In the genomic region with DNA sequence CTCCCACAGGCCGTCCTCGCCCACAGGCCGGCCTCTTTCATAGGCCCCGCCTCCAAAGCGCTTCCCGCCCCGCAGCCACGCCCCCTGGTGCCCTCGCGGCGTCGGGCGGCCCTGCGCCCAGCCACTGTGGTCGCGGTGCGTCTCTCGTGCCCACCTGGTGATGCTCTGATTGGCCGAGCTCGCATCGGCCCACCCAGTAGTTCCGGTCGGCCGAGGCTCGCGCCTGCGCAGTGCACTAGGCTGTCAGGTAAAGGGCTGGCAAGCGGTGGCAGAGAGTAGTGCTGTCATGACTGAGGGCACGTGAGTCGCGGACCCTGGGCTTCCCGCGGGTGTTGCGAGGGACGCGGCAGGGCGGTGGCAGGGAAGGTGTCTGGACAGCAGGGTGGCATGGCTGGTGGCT, we compare ENCODE assay signal across 8 mouse cellular contexts. TPM values are rescaled to one million over a fixed set of nuclear protein-coding genes. Genes with fewer than 3 reads are reported as not detected.
DNase-seq lines count a peak whose midpoint lies in the region; ATAC-seq lines count a peak whose summit lies in the region.

Lss (plus strand) TSS at position 214 of the 400 bp plus-strand sequence.

- H3K36me3 ChIP-seq in forebrain, embryonic 14.5 days (ENCODE audit: control insufficient read depth, insufficient read depth, low read length): peaks cover 25% of the 10 kb centered on the region
- H3K36me3 ChIP-seq in neural tube, embryonic 15.5 days: peaks cover 22% of the 10 kb centered on the region

- H3K4me1 ChIP-seq in forebrain, embryonic 14.5 days (ENCODE audit: control insufficient read depth, insufficient read depth, low read length): peaks cover 4% of the 10 kb centered on the region; the same call in 1 of the 2 replicates
- peaks cover 37% of the 10 kb centered on the region for H3K4me1 ChIP-seq in neural tube, embryonic 15.5 days

- H3K27me3 ChIP-seq in forebrain, embryonic 14.5 days (replicated peaks; ENCODE audit: control insufficient read depth, insufficient read depth, low read length): no peaks in the 10 kb centered on the region
- H3K27me3 ChIP-seq in neural tube, embryonic 15.5 days (replicated peaks): no peaks in the 10 kb centered on the region

- peak within 1 kb of the TSS; percentile 79 for H3K9ac ChIP-seq in forebrain, embryonic 14.5 days (ENCODE audit: low read length)
- H3K9ac ChIP-seq in neural tube, embryonic 15.5 days (replicated peaks): peak within 1 kb of the TSS; percentile 75

- DNase-seq in ES-CJ7 (ENCODE audit: low read depth, low spot score): peak; percentile 98
- peak; percentile 98 for DNase-seq in cerebellum, adult 11 months
- DNase-seq in forebrain, embryonic 14.5 days (ENCODE audit: low spot score): peak; percentile 98
- peak; percentile 91 to 95 for DNase-seq in heart, postnatal 14 days
- peak; percentile 97 for DNase-seq in layer of hippocampus, adult 11-12 months (ENCODE audit: low spot score)
- peak; percentile 96 to 97 for DNase-seq in lung, adult 18-20 months
- peak; percentile 98 for DNase-seq in testis, postnatal 14 days (ENCODE audit: low spot score)

- peak within 1 kb of the TSS; percentile 69 for H3K4me3 ChIP-seq in forebrain, embryonic 14.5 days (ENCODE audit: low read depth, low read length)
- peak within 1 kb of the TSS; percentile 84 for H3K4me3 ChIP-seq in neural tube, embryonic 15.5 days (replicated peaks)

- peak within 1 kb of the TSS; percentile 82 for H3K27ac ChIP-seq in forebrain, embryonic 14.5 days (ENCODE audit: low read depth, low read length)
- peak within 1 kb of the TSS; percentile 90 for H3K27ac ChIP-seq in neural tube, embryonic 15.5 days (replicated peaks)

- H3K9me3 ChIP-seq in forebrain, embryonic 14.5 days (replicated peaks; ENCODE audit: control insufficient read depth, low read length): no peaks in the 10 kb centered on the region
- no peaks in the 10 kb centered on the region for H3K9me3 ChIP-seq in neural tube, embryonic 15.5 days (replicated peaks)

- ATAC-seq in forebrain, embryonic 14.5 days: peak; percentile 100
- ATAC-seq in neural tube, embryonic 15.5 days (ENCODE audit: low FRiP score): peak; percentile 100

- 0% methylated on average over 34 of the region's 37 CpGs for WGBS in forebrain, embryonic 14.5 days
- WGBS in neural tube, embryonic 15.5 days: under 1% methylated on average over 37 of the region's 37 CpGs

- peak within 1 kb of the TSS; percentile 82 for H3K4me2 ChIP-seq in forebrain, embryonic 14.5 days (ENCODE audit: low read length)
- peak within 1 kb of the TSS; percentile 81 for H3K4me2 ChIP-seq in neural tube, embryonic 15.5 days

- intact Hi-C loops in heart, postnatal 14 days (cut with DNase I): no loop called here

RNA-seq across cellular contexts. Expression of gene Lss, which starts in this region (rescaled TPM):
- polyA plus RNA-seq in forebrain, embryonic 14.5 days (2014; fragmentation: Nextera tagmentation; extraction: Ambion mirVana): 36.1 and 38.9 TPM in 2 replicates
- total RNA-seq in heart, postnatal 14 days (2021): 1 to 10 TPM; 5.7 to 6.3 TPM
- 36.7 and 45.0 TPM in 2 replicates for polyA plus RNA-seq in neural tube, embryonic 15.5 days (2015; fragmentation: Nextera tagmentation; extraction: Ambion mirVana)

Comparison
In these comparisons a context has a peak if more than half of its experiments do, and no peak if none do; other contexts are left out.
1. Peak in every context shown above with its lines: DNase-seq, ATAC-seq, H3K4me3 ChIP-seq and H3K27ac ChIP-seq.